Mouse (Mus musculus) heart, embryonic 15.5 days (tissue): Measurements from ENCODE around the gene Kif13a. TPM values are rescaled to one million over a fixed set of nuclear protein-coding genes. Genes with fewer than 3 reads are reported as not detected.
A peak's percentile ranks its signal among the peaks of the same experiment; 100 is the strongest.

Experiments
- ATAC-seq: fragments of 200-750 bp; cut with Nextera tagmentation; replicated peaks from 2 replicates; pipeline ENCODE4 v1.8.0; 2017; ENCODE audit warnings: low read depth, moderate TSS enrichment; ENCODE audit not compliant: insufficient number of reproducible peaks, insufficient read depth, low FRiP score
- H3K27ac ChIP-seq: fragments of 300-500 bp; sonication (generic); 2 replicates; pipeline ENCODE4 v1.5.1; 2015; ENCODE audit warnings: mild to moderate bottlenecking, inconsistent platforms
- H3K27me3 ChIP-seq: fragments of 300-500 bp; sonication (generic); 2 replicates; pipeline ENCODE4 v1.6.1; 2015; ENCODE audit warnings: inconsistent platforms
- H3K36me3 ChIP-seq: fragments of 300-500 bp; sonication (generic); 2 replicates; pipeline ENCODE4 v1.6.1; 2015; ENCODE audit warnings: mild to moderate bottlenecking, inconsistent platforms
- H3K4me1 ChIP-seq: fragments of 300-500 bp; sonication (generic); replicated peaks from 2 replicates; pipeline ENCODE4 v1.6.1; 2015; ENCODE audit warnings: inconsistent platforms
- H3K4me2 ChIP-seq: fragments of 300-500 bp; sonication (generic); 2 replicates; pipeline ENCODE4 v1.6.1; 2015; ENCODE audit warnings: inconsistent platforms, mild to moderate bottlenecking, moderate library complexity
- H3K4me3 ChIP-seq: fragments of 300-500 bp; sonication (generic); 2 replicates; pipeline ENCODE4 v1.5.1; 2015; ENCODE audit warnings: mild to moderate bottlenecking, inconsistent platforms
- H3K9ac ChIP-seq: fragments of 300-500 bp; sonication (generic); 2 replicates; pipeline ENCODE4 v1.6.1; 2015; ENCODE audit warnings: mild to moderate bottlenecking, inconsistent platforms
- H3K9me3 ChIP-seq: fragments of 300-500 bp; sonication (generic); replicated peaks from 2 replicates; pipeline ENCODE4 v1.6.1; 2016; ENCODE audit warnings: inconsistent platforms
- WGBS: fragments of 180-500 bp; shearing (Covaris S2); methylation state at CpG from one replicate; pipeline ENCODE4 v1.1.7; 2015; ENCODE audit warnings: mixed read lengths; 5-methylcytosine and 5-hydroxymethylcytosine counted together
- polyA plus RNA-seq: library from polyadenylated mRNA; unstranded; fragments of >200 nt; fragmentation: Nextera tagmentation; extraction: Ambion mirVana; gene quantifications from 2 replicates; pipeline ENCODE4 v1.2.1, GENCODE M21; 2015

Gene Kif13a
- polyA plus RNA-seq, 1 experiment from 2014 or later, result 45.3 TPM

DNA sequence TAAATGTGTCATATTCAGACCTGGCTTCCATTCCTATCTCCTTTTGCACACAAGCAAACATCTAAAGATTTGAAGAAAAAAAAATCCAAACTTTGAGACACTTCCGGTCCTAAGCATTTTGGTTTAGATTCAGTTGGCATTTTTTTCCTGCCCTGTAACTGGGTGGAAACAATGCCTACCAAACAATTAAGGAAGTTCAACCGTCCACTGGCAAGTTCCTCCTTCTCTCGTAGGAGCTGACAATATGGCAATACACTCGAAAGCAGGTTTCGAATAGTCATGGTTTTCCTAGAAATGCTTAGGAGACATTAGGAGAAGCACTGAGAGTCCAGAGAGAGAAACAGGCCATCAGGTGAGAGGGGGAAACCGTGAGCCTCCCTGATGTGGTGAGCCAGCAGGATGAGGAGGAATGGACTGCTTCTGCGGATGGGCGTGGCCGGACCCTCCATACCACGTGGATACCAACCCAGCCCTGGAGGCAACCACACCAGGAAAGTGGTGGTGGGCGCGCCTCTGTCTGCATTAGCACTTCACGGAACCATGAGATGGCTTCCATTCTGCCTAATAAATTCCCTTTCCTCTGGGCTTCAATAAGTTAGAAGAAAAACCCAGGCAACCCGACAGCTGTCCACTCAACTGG is 24.6 kb downstream of the Kif13a start:
- 79% methylated on average over 14 of the region's 14 CpGs for WGBS
- no peak for ATAC-seq
- Histone ChIP-seq H3K9ac (no peak overlapping the region), H3K4me3 (no peak overlapping the region), H3K27ac (peak overlapping the region; percentile 64; the same call in 1 of the 2 replicates), H3K4me1 (peaks cover 50% of the 10 kb centered on the region), H3K27me3 (no peaks in the 10 kb centered on the region), H3K4me2 (no peak overlapping the region), H3K36me3 (no peaks in the 10 kb centered on the region), H3K9me3 (no peaks in the 10 kb centered on the region)

DNA sequence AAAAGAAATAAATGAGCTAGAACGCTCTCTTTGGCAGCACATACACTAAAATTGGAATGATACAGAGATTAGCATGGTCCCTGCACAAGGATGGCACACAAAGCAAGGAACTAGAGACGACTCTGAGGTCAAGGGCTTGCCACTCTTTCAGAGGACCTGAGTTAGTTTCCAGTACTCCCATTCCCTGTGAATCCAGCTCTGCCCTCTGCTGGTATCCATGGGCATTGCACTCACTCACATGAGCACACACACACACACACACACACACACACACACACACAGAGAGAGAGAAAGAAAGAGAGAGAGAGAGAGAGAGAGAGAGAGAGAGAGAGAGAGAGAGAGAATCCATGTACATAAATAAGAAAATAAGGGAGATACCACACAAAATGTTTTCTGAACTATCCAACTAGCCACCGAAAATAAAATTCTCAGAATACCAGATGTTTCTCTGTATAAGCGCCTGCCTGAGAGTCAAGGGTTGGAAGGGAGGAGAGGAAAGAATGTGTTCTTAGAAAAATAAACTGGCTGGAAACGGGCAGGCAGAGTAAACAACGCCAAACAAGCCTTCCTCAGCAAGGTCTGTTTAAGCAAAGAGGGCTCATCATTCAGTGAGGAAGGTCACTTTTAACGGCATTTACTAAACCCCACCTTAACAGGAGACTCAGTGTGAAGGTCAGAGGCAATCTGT is 27.0 kb downstream of the Kif13a start:
- H3K4me3 ChIP-seq, result no peak overlapping the region
- no peak for ATAC-seq
- no peak overlapping the region for H3K27ac ChIP-seq
- 84% methylated on average over 7 of the region's 7 CpGs for WGBS
- no peaks in the 10 kb centered on the region for H3K36me3 ChIP-seq
- H3K9me3 ChIP-seq, result no peaks in the 10 kb centered on the region
- H3K4me1 ChIP-seq, result peaks cover 40% of the 10 kb centered on the region
- no peak overlapping the region for H3K4me2 ChIP-seq
- H3K9ac ChIP-seq, result no peak overlapping the region
- no peaks in the 10 kb centered on the region for H3K27me3 ChIP-seq

DNA sequence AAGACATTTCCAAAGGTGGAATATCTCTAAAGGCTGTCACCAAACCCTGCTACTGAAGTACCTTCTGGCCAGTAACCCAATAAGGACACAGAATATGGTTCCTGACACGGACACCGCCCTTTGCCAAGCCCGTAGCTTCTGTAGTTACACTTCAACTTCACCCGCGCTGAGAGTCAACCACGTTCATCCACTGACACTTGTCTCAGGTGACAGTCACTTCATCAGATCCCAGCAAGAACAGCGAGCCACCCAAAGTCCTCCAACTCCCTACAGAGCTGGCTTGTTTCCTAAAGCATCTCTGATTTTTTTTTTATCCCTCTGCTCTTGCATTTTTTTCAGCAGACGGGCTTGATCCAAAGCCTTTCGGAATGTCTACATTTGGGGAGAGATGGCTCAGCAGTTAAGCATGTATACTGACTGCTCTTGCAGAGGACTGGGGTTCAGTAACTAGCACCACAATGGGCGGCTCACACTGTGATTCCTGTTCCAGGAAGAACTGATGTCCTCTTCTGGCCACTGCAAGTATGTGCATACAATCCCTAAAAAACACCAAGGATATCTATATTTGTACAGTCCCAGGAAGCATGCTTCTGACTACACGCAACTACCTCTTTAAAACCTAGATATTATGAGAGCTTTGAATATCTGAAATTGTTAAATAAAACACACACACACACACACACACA is 28.7 kb downstream of the Kif13a start:
- Histone ChIP-seq H3K27me3 (no peaks in the 10 kb centered on the region), H3K4me2 (no peak overlapping the region), H3K9ac (no peak overlapping the region), H3K4me3 (no peak overlapping the region), H3K27ac (peak overlapping the region; percentile 86), H3K36me3 (no peaks in the 10 kb centered on the region), H3K9me3 (no peaks in the 10 kb centered on the region), H3K4me1 (peaks cover 41% of the 10 kb centered on the region)
- 0 out of 2 replicates have a peak, but pooled peaks have one; percentile 41 for ATAC-seq
- WGBS, result 56% methylated on average over 11 of the region's 11 CpGs

DNA sequence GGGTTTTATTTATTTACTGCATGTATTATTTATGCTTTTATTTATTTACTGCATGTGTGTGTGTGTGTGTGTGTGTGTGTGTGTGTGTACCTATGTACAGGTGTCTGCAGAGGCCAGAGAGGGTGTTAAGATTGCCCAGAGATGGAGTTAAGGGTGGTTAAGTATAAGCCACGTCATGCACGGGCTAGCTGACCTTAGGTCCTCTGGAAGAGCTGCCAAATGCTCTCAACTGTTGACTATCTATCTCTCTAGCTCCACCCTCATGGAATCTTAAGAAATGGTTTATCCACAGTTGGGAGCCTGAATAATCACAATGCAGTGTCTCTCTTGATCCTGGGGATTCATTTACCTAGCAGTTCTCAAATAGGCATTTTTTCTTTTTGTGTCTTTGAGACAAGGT is 30.8 kb downstream of the Kif13a start:
- ATAC-seq, result no peak
- H3K27ac ChIP-seq, result peak overlapping the region; percentile 86
- H3K4me1 ChIP-seq, result peaks cover 41% of the 10 kb centered on the region
- no peaks in the 10 kb centered on the region for H3K27me3 ChIP-seq
- H3K4me3 ChIP-seq, result no peak overlapping the region
- H3K36me3 ChIP-seq, result no peaks in the 10 kb centered on the region
- WGBS, result 35% methylated on average over 2 of the region's 2 CpGs
- H3K4me2 ChIP-seq, result peak overlapping the region; percentile 40; the same call in 1 of the 2 replicates
- H3K9me3 ChIP-seq, result no peaks in the 10 kb centered on the region
- H3K9ac ChIP-seq, result no peak overlapping the region

DNA sequence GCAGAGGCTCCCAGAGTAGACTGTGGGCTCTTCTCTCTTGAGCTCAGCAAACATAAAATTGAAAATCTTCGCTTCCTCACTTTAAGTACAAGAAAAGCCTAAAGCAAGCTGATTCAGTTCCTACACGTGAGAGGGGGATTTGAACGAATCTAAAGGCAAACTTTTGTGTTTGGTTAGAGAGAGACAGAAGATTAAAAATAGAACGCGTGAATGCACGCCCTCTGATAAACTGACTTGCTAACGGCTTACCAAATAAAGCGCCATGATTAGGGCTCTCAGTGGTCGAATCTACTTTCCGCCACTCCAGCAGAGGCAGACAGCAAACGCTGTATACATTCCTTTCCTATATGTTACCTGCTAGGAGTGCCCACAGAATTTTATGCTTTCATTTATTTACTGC is 31.3 kb downstream of the Kif13a start:
- Histone ChIP-seq H3K4me1 (peaks cover 41% of the 10 kb centered on the region), H3K27ac (peak overlapping the region; percentile 86), H3K36me3 (no peaks in the 10 kb centered on the region), H3K4me3 (no peak overlapping the region), H3K9ac (no peak overlapping the region; the same call in 1 of the 2 replicates), H3K4me2 (peak overlapping the region; percentile 40), H3K27me3 (no peaks in the 10 kb centered on the region), H3K9me3 (no peaks in the 10 kb centered on the region)
- 0 out of 2 replicates have a peak, but pooled peaks have one; percentile 41 for ATAC-seq
- WGBS, result 34% methylated on average over 11 of the region's 11 CpGs

DNA sequence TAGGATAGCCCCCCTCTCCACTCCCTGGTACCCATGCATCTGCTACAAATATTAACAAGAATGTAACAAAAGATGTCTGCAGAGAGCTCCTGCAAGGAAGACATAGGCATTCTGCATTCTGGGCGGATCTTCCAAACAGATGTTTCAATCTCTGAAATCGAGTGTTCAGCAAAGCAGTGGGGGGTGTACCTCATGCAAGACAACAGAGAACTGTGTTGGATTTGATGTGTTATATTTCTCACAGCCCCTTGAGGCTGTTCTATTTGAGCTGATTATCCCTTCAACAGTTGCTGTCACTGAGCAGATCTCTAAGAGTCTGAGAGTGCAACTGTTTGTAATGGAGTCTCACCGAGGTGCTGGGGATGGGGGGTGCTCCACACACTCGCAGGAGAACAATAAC is 37.3 kb downstream of the Kif13a start:
- 50% methylated on average over 4 of the region's 4 CpGs for WGBS
- peaks cover 60% of the 10 kb centered on the region for H3K4me1 ChIP-seq

DNA sequence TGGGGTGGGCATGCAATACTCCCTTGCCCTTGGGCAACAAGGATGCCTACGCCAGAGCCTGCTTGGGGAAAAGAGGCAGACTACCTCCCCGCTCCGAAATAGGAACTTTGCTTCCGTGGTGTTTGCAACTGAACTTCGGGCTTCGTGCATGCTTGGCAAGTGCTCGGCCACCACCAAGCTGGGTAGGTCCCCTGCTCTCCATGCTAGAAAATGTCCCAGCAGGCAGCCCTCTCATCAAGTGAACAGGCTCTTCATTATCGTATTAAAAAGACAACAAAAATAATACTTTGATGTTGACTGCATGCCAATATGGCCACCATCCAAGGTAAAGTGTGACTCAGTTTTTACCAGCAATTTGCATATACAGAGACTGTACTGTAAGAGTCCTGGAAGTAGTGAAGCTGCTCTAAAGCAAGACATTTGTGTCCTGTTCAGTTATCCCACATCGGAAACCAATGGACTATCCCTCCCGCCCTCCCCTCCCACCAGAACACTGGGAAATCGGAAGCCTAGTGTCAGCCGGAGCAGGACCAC is 41.5 kb downstream of the Kif13a start:
- peak overlapping the region; percentile 65 for H3K27ac ChIP-seq
- H3K36me3 ChIP-seq, result no peaks in the 10 kb centered on the region
- H3K4me1 ChIP-seq, result peaks cover 74% of the 10 kb centered on the region
- no peaks in the 10 kb centered on the region for H3K9me3 ChIP-seq
- H3K9ac ChIP-seq, result no peak overlapping the region
- H3K4me2 ChIP-seq, result no peak overlapping the region
- WGBS, result 62% methylated on average over 12 of the region's 12 CpGs
- H3K4me3 ChIP-seq, result no peak overlapping the region
- no peak for ATAC-seq
- H3K27me3 ChIP-seq, result no peaks in the 10 kb centered on the region

More for the DNA sequence above, 37.3 kb downstream of the Kif13a start:
- no peak for ATAC-seq
- no peak overlapping the region for H3K9ac ChIP-seq
- H3K27ac ChIP-seq, result no peak overlapping the region
- no peak overlapping the region for H3K4me3 ChIP-seq
- H3K27me3 ChIP-seq, result no peaks in the 10 kb centered on the region
- no peaks in the 10 kb centered on the region for H3K36me3 ChIP-seq
- no peaks in the 10 kb centered on the region for H3K9me3 ChIP-seq
- H3K4me2 ChIP-seq, result no peak overlapping the region

DNA sequence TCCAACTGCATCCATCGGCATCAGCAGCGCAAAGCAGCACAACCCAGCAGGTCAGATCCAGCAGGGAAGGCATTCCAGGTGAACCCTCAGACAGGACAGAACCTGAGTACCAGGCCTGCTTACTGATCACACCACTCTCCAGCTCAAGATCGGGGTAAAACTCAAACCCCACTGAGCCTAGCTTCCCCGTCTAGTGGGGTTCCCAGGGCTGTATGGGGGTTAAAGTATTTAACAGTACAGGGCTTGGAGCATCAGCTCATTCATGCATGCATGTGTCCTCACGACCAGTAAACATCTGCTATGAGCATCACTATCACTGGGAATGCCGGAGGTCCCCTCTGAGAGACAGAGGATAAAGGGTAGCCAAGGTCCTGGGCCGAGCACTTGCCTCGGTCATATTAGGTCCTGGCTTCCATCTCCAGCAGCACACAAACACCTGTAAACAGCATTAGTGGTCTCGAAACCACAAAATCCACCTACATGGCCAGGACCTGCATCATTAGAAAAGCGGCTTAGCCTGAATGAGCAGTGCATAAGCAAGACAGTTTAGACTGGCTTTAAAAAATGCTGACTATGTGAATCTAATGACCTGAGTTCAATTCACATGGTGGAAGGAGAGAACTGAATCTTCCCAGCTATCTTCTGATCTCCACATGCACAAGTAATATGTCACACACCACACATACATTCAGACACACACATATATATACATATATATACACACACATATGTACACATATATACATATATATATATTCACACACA is 43.0 kb downstream of the Kif13a start:
- no peak overlapping the region for H3K4me3 ChIP-seq
- 83% methylated on average over 10 of the region's 10 CpGs for WGBS
- H3K9me3 ChIP-seq, result no peaks in the 10 kb centered on the region
- no peaks in the 10 kb centered on the region for H3K27me3 ChIP-seq
- no peak overlapping the region for H3K27ac ChIP-seq
- H3K9ac ChIP-seq, result no peak overlapping the region
- H3K36me3 ChIP-seq, result no peaks in the 10 kb centered on the region
- ATAC-seq, result no peak
- H3K4me2 ChIP-seq, result no peak overlapping the region
- H3K4me1 ChIP-seq, result peaks cover 76% of the 10 kb centered on the region

DNA sequence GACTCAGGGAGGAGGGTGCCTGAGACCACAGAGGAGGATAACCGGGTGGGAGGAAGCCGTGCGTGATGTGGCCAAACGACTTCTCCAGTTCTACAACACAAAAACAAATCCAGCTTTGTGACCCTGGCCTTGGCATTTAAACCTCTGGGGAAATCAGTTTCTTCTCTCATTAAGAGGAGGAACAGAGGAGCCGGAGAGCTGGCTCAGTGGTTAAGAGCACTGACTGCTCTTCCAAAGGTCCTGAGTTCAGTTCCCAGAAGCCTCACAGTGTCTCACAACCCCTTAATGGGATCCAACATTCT is 44.0 kb downstream of the Kif13a start:
- 35% methylated on average over 5 of the region's 5 CpGs for WGBS
- Histone ChIP-seq H3K4me3 (no peak overlapping the region), H3K9ac (no peak overlapping the region), H3K4me1 (peaks cover 73% of the 10 kb centered on the region), H3K27me3 (no peaks in the 10 kb centered on the region), H3K4me2 (peak overlapping the region; percentile 26), H3K9me3 (no peaks in the 10 kb centered on the region), H3K36me3 (no peaks in the 10 kb centered on the region), H3K27ac (peak overlapping the region; percentile 89)
- no peak for ATAC-seq

DNA sequence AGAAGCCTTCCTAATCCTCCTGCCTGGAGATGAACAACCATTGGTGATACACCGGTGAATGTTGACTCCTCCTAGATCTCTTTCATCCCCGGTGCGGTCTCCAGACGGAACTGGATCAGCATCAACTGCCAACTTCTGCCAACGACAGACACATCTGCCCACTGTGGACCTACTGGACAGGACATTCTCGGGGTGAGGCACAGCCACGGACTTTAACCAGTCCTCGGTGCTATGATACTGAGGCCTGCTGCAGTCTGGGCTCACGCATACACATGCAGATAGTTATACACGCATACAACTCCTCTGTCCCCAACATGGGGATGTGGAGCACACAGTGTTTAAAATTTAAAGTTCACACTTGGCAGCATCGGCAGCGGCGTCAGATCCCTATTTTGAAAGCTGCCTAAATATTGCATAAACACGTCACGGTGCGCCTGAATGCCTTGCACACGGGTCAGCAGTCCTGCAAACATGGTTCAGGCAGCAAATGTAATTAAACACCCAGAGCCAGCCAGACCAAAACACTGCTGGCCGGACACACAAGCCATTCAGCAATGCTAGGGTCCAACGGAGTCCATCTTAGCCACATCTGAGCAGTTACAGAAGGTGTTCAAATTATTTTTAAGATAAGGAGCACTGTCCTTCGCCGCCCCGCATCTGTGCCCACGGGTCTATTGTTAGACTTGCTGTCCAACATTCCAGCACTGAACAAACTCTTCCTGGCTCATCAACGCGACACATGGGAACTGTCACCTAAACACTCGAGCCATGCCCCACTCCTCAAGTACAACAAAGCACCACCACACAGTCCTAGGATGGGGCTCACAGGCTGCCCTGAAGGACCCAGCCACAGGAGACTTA is 44.5 kb downstream of the Kif13a start:
- Histone ChIP-seq H3K4me3 (no peak overlapping the region), H3K9me3 (no peaks in the 10 kb centered on the region), H3K27ac (peak overlapping the region; percentile 89), H3K27me3 (no peaks in the 10 kb centered on the region), H3K9ac (no peak overlapping the region), H3K4me2 (peak overlapping the region; percentile 26), H3K4me1 (peaks cover 72% of the 10 kb centered on the region), H3K36me3 (no peaks in the 10 kb centered on the region)
- ATAC-seq, result peak; percentile 54
- 53% methylated on average over 26 of the region's 26 CpGs for WGBS
